Mouse (Mus musculus) CH12.LX (cell line): ENCODE data around the gene Zfp784. TPM values are rescaled to one million over a fixed set of nuclear protein-coding genes. Genes with fewer than 3 reads are reported as not detected.
A peak's percentile ranks its signal among the peaks of the same experiment; 100 is the strongest.
"Not testable (repeated sequence)": the region's sequence is repeated elsewhere in the genome, so short reads cannot be mapped to it uniquely, and the experiment has no call there.

ENCODE experiments used
- DNase-seq: peaks from one replicate; pipeline ENCODE4 v3.0.0-alpha.2; 2013; ENCODE audit errors: extremely low read depth
- H3K27ac ChIP-seq: 2 replicates; pipeline ENCODE4 v1.5.1; 2012; ENCODE audit warnings: low read depth, mild to moderate bottlenecking, control low read depth, moderate library complexity; ENCODE audit not compliant: insufficient read depth
- H3K27me3 ChIP-seq: replicated peaks from 2 replicates; pipeline ENCODE3; 2012; ENCODE audit warnings: inconsistent platforms
- H3K36me3 ChIP-seq, 2 experiments: replicated peaks in 1 of 2; 2 replicates each; pipeline versions ENCODE3 to v1.6.1; 2012; ENCODE audit warnings: inconsistent platforms in 1 of 2, low read length in 1 of 2, mild to moderate bottlenecking in 1 of 2, mixed read lengths in 1 of 2, moderate library complexity in 1 of 2; ENCODE audit not compliant: control insufficient read depth in 1 of 2, insufficient read depth in 1 of 2
- H3K4me1 ChIP-seq, 2 experiments: 2 replicates each; pipeline ENCODE4 v1.6.1; 2012; ENCODE audit warnings: inconsistent platforms in 1 of 2, moderate library complexity in 1 of 2; ENCODE audit not compliant: insufficient read depth in 2 of 2, control insufficient read depth in 1 of 2
- H3K4me2 ChIP-seq: 2 replicates; pipeline ENCODE4 v1.6.1; 2012; ENCODE audit warnings: low read depth, mild to moderate bottlenecking, control low read depth; ENCODE audit not compliant: poor library complexity, insufficient read depth, severe bottlenecking
- H3K4me3 ChIP-seq, 3 experiments: fragments of 150-350 bp in 1 of 3; sonication (generic) in 1 of 3; replicated peaks in 1 of 3; 2 replicates each; pipeline versions ENCODE3 to v1.5.1; 2011 to 2012; ENCODE audit warnings: low read depth in 2 of 3, low read length in 2 of 3, mild to moderate bottlenecking in 2 of 3, moderate library complexity in 2 of 3, control low read depth in 1 of 3, improper control_type of control experiment in 1 of 3, inconsistent platforms in 1 of 3, mixed read lengths in 1 of 3; ENCODE audit not compliant: poor library complexity in 1 of 3
- H3K79me2 ChIP-seq: replicated peaks from 2 replicates; pipeline ENCODE4 v1.6.1; 2012; ENCODE audit warnings: mild to moderate bottlenecking, moderate library complexity; ENCODE audit not compliant: control insufficient read depth, poor library complexity, insufficient read depth, severe bottlenecking; ENCODE audit errors: extremely low read depth
- H3K9ac ChIP-seq: 2 replicates; pipeline ENCODE4 v1.6.1; 2012; ENCODE audit warnings: low read depth, mild to moderate bottlenecking, control low read depth, moderate library complexity; ENCODE audit not compliant: insufficient read depth
- H3K9me3 ChIP-seq: replicated peaks from 2 replicates; pipeline ENCODE3; 2012; ENCODE audit warnings: low read length, inconsistent platforms, mixed read lengths
- CTCF ChIP-seq, 2 experiments: IDR thresholded peaks in 1 of 2; conservative IDR thresholded peaks in 1 of 2; 2 replicates each; pipeline ENCODE4 v1.5.1; 2011 to 2012; ENCODE audit warnings: low read depth in 2 of 2, low read length in 2 of 2, improper control_type of control experiment in 1 of 2, inconsistent platforms in 1 of 2, mild to moderate bottlenecking in 1 of 2, moderate library complexity in 1 of 2
- E2F4 ChIP-seq: IDR thresholded peaks from 2 replicates; pipeline ENCODE4 v1.6.1; 2011; ENCODE audit warnings: low read depth, low read length, improper control_type of control experiment; ENCODE audit not compliant: insufficient replicate concordance
- ELF1 ChIP-seq: IDR thresholded peaks from 2 replicates; pipeline ENCODE4 v1.6.1; 2014; ENCODE audit warnings: low read depth, mild to moderate bottlenecking, inconsistent platforms, low read length, improper control_type of control experiment
- EP300 ChIP-seq: IDR thresholded peaks from 2 replicates; pipeline ENCODE4 v1.6.1; 2011; ENCODE audit warnings: low read length, improper control_type of control experiment
- ETS1 ChIP-seq: conservative IDR thresholded peaks from 2 replicates; pipeline ENCODE4 v1.6.1; 2012; ENCODE audit warnings: low read depth, mild to moderate bottlenecking, inconsistent platforms, low read length, improper control_type of control experiment, moderate library complexity
- GABPA ChIP-seq: IDR thresholded peaks from 2 replicates; pipeline ENCODE4 v1.6.1; 2012; ENCODE audit warnings: low read depth, low read length, improper control_type of control experiment, inconsistent platforms; ENCODE audit not compliant: insufficient replicate concordance
- IRF4 ChIP-seq: IDR thresholded peaks from 2 replicates; pipeline ENCODE4 v1.6.1; 2014; ENCODE audit warnings: low read depth, mild to moderate bottlenecking, inconsistent platforms, low read length, improper control_type of control experiment
- JUN ChIP-seq: IDR thresholded peaks from 2 replicates; pipeline ENCODE4 v1.6.1; 2011; ENCODE audit warnings: low read depth, mild to moderate bottlenecking, low read length, improper control_type of control experiment, moderate library complexity; ENCODE audit not compliant: insufficient read depth
- NELFE ChIP-seq: IDR thresholded peaks from 2 replicates; pipeline ENCODE4 v1.6.1; 2011; ENCODE audit warnings: low read depth, low read length, improper control_type of control experiment
- PAX5 ChIP-seq: IDR thresholded peaks from 2 replicates; pipeline ENCODE4 v1.6.1; 2012; ENCODE audit warnings: low read length, inconsistent platforms, mixed read lengths
- POLR2A ChIP-seq: IDR thresholded peaks from 2 replicates; pipeline ENCODE4 v1.6.1; 2011; ENCODE audit warnings: low read depth, mild to moderate bottlenecking, improper control_type of control experiment, low read length
- POLR2AphosphoS2 ChIP-seq: IDR thresholded peaks from 2 replicates; pipeline ENCODE4 v1.6.1; 2011; ENCODE audit warnings: low read depth, low read length, improper control_type of control experiment
- SIN3A ChIP-seq: IDR thresholded peaks from 2 replicates; pipeline ENCODE4 v1.6.1; 2012; ENCODE audit warnings: low read length, improper control_type of control experiment, inconsistent platforms
- USF1 ChIP-seq: IDR thresholded peaks from 2 replicates; pipeline ENCODE4 v1.6.1; 2014; ENCODE audit warnings: low read depth, mild to moderate bottlenecking, inconsistent platforms, low read length, improper control_type of control experiment
- USF2 ChIP-seq: conservative IDR thresholded peaks from 2 replicates; pipeline ENCODE4 v1.6.1; 2011; ENCODE audit warnings: low read depth, low read length, improper control_type of control experiment
- ZMIZ1 ChIP-seq: IDR thresholded peaks from 2 replicates; pipeline ENCODE4 v1.6.1; 2012; ENCODE audit warnings: low read depth, mild to moderate bottlenecking, inconsistent platforms, low read length, improper control_type of control experiment
- ZNF384 ChIP-seq: IDR thresholded peaks from 2 replicates; pipeline ENCODE4 v1.6.1; 2012; ENCODE audit warnings: low read depth, low read length, improper control_type of control experiment, inconsistent platforms
- dilution Hi-C: fragments of 300-500 bp; cut with MboI; formaldehyde crosslinking; loops from 2 replicates; pipeline ENCODE4 v1.14.3; 2020; ENCODE audit warnings: low sequenced_read_pairs; ENCODE audit not compliant: extremely low pct_unique_long_range_greater_than_20kb, extremely low pct_ligation_motif_present
- in situ Hi-C: fragments of 300-500 bp; cut with MboI; formaldehyde crosslinking; loops from 3 replicates; pipeline ENCODE4 v1.14.3; 2019; ENCODE audit warnings: low sequenced_read_pairs, low pct_ligation_motif_present, low pct_unique_long_range_greater_than_20kb, mixed read lengths
- polyA plus RNA-seq: library from polyadenylated mRNA; unstranded; fragments of >175 nt; gene quantifications from 2 replicates; pipeline ENCODE4 v1.2.1, GENCODE M21; 2012; ENCODE audit warnings: low read depth; ENCODE audit not compliant: insufficient read length
- total RNA-seq, 2 experiments: library from RNA; depleted of rRNA; stranded (reverse); fragments of 300-350 nt in 1 of 2; fragments of >200 nt in 1 of 2; gene quantifications; 2 replicates each; pipeline ENCODE4 v1.2.3; 2012 to 2014

The Zfp784 gene
- total and polyA plus RNA-seq, 3 experiments = 0.53 to 1.5 (median 1.1) TPM

GRCm38 (mm10) chr7:5079365-5080009, 41.2 kb upstream of the Zfp784 start:
- Histone ChIP-seq H3K79me2 (peaks cover 57% of the 10 kb centered on the region), H3K36me3 (peaks cover 39 to 51% of the 10 kb centered on the region in 2 experiments), H3K27ac (peak overlapping the region; percentile 60), H3K4me2 (peak overlapping the region; percentile 48), H3K4me1 (peaks cover 5 to 35% of the 10 kb centered on the region in 2 experiments), H3K9ac (peak overlapping the region; percentile 43; the same call in 1 of the 2 replicates), H3K4me3 (peak overlapping the region in 2 of 3 experiments; percentile 57 to 93)
- DNase-seq, H3K9me3 ChIP-seq, in situ Hi-C loops, dilution Hi-C loops, H3K27me3 ChIP-seq: not testable (repeated sequence)

- no peak overlapping the region for H3K9ac ChIP-seq
- peaks cover 68% of the 10 kb centered on the region for H3K79me2 ChIP-seq
- dilution Hi-C loops (no loop called here), in situ Hi-C loops (no loop called here)
- DNase-seq = no peak
- H3K36me3 ChIP-seq = peaks cover 65 to 71% of the 10 kb centered on the region in 2 experiments
- H3K27me3 ChIP-seq = no peaks in the 10 kb centered on the region
- H3K4me2 ChIP-seq = no peak overlapping the region
- peaks cover 5 to 29% of the 10 kb centered on the region in 2 experiments for H3K4me1 ChIP-seq
- no peaks in the 10 kb centered on the region for H3K9me3 ChIP-seq
- no peak overlapping the region for H3K4me3 ChIP-seq
- 0 out of 2 replicates have a peak overlapping the region, but pooled peaks have one; percentile 33 for H3K27ac ChIP-seq
- TF ChIP-seq ZMIZ1 (no peak), NELFE (no peak), SIN3A (no peak), PAX5 (no peak), E2F4 (no peak), ELF1 (no peak), ZNF384 (no peak), JUN (no peak), GABPA (no peak), EP300 (no peak), IRF4 (no peak), ETS1 (no peak), POLR2A (no peak), POLR2AphosphoS2 (no peak), USF2 (no peak), CTCF (conservative IDR thresholded peaks at IDR 0.05 in 1 of 2, IDR thresholded peaks at IDR 0.05 in 1 of 2; ENCODE audit: low read depth in 2 of 2, low read length in 2 of 2) (no peak), USF1 (no peak)
Measured at GRCm38 (mm10) chr7:5076931-5077330, 38.7 kb upstream of the Zfp784 start.
